Mouse (Mus musculus): ENCODE data around the gene Apod.

DNA sequence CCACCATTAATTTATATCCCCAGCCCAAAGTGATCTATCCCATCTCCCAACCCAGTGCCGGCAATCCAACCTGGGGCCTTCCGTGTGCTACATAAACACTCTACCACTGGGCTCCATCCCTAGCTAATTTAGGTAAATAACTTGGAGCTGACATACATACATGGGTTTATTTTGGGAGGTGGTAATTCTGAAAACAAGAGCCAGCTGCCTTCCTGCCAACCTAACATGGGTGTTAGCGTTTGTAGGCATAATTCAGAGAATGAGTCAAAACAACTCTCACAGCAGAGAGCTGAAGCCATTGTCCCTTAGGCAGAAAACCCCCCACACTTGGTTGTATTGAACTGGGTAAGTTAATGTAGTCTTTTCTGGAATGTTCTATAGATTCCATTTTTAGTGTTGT is 26.9 kb downstream of the Apod start:
- TF ChIP-seq CTCF (IDR thresholded peaks at IDR 0.05; ENCODE audit: low read depth), result no peak
- no peak for TF ChIP-seq EP300 (optimal IDR thresholded peaks at IDR 0.05)

Measured in stomach, postnatal 0 days (tissue).